Mouse (Mus musculus): ENCODE results near the gene Atg4d. TPM values are rescaled to one million over a fixed set of nuclear protein-coding genes. Genes with fewer than 3 reads are reported as not detected.
A peak's percentile ranks its signal among the peaks of the same experiment; 100 is the strongest.
"Not testable (repeated sequence)": the region's sequence is repeated elsewhere in the genome, so short reads cannot be mapped to it uniquely, and the experiment has no call there.

Atg4d gene
- polyA plus RNA-seq, 1 experiment from 2014 or later, result 52.3 TPM

DNA sequence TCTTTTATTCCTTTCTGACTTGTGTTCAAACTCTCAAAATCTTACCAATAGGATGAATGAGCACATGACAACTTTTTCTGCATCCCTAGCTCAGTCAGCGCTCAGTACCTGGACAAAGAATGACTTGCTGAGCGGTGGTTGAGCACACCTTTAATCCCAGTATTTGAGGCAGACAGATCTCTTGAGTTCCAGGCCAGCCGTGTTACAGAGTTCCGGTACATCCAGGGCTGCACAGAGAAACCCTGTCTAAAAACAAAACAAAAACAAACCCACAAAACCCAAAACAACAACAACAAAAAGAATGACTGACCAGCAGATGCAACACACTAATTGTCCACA, 55.2 kb downstream of the Atg4d start:
- Histone ChIP-seq H3K36me3 (peaks cover 3% of the 10 kb centered on the region; the same call in 1 of the 2 replicates), H3K4me3 (peak overlapping the region; percentile 70), H3K4me1 (peaks cover 21% of the 10 kb centered on the region), H3K27ac (replicated peaks) (0 out of 2 replicates have a peak overlapping the region, but pooled peaks have one; percentile 49), H3K4me2 (replicated peaks) (peak overlapping the region; percentile 81), H3K9ac (replicated peaks) (peak overlapping the region; percentile 73), H3K9me3 (no peaks in the 10 kb centered on the region), H3K27me3 (no peaks in the 10 kb centered on the region)
- 20% methylated on average over 4 of the region's 4 CpGs for WGBS
- ATAC-seq (ENCODE audit: low FRiP score, low read depth), result no peak

DNA sequence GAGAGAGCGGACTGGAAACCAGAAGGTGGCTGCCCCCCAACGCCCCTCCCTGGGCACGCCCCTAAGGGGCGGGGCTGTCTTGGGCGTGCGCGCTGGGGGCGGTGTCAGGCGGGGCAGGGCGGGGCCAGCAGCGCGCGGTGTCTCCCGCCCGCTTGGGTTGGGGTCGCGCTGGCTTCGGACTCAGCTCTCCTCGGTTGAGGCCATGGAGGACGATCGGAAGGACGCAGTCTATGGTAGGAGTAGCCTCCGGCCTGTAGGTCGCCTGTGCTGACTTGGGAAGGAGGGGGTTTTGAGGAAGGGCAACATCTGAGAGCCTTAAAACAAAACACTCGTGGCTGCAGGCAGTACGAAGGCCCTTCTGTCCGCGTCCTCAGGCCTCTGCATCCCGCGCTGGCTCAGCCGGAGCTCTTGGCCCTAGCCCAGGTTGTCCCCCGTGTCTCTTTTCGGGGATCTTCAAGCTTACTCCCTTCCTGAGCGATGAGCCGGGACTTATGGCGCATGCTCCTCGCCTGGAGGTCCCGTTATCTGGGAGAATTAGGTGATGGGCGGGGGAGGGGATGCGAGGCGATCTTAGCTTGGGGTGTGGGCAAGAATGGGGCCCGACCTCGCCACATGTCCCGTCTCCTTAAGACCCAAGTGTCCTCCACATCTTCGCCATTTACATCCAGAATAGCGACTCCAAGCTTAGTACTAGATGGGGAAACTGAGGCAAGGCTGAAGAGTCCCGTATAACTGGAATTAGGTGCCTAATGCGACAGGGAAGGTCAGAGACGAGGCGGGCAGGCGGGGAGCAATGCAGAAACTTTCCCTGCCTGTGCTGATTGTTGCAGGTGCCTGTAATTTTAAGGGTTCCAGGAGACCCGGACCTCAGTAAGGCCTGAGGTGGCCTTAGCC, 55.8 kb downstream of the Atg4d start, which contains the start of gene Slc44a2:
Gene Slc44a2, plus strand, starts transcription at position 80 of the 894 bp plus-strand sequence.
- Histone ChIP-seq H3K27me3 (no peaks in the 10 kb centered on the region), H3K9ac (replicated peaks) (peak within 1 kb of the TSS; percentile 73), H3K4me2 (replicated peaks) (peak within 1 kb of the TSS; percentile 81), H3K27ac (replicated peaks) (peak within 1 kb of the TSS; percentile 49; the same call in 1 of the 2 replicates), H3K36me3 (peaks cover 3% of the 10 kb centered on the region; the same call in 1 of the 2 replicates), H3K4me3 (peak within 1 kb of the TSS; percentile 70), H3K4me1 (peaks cover 21% of the 10 kb centered on the region), H3K9me3 (no peaks in the 10 kb centered on the region)
- WGBS, result 1% methylated on average over 52 of the region's 52 CpGs
- peak; percentile 94 for ATAC-seq (ENCODE audit: low FRiP score, low read depth)

DNA sequence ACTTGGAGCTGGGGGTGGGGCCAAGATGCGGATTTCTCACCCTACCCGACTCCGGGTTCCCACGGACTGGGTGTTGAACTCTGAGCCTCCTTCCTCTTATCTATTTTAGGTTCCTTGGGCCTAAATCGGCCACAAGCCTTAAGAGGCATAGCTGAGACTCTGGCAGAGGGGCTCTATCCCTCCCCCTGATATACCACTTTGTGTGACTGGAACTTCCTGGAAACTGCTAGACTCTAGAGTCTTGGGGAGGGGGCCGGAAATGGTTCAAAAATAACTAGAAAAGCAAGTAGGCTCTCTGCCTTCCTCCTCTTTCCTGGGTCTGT, 56.4 kb downstream of the Atg4d start:
- Histone ChIP-seq H3K9ac (replicated peaks) (peak overlapping the region; percentile 73), H3K4me3 (peak overlapping the region; percentile 70), H3K27me3 (no peaks in the 10 kb centered on the region), H3K36me3 (peaks cover 3% of the 10 kb centered on the region; the same call in 1 of the 2 replicates), H3K4me2 (replicated peaks) (peak overlapping the region; percentile 81), H3K27ac (replicated peaks) (no peak overlapping the region), H3K9me3 (no peaks in the 10 kb centered on the region), H3K4me1 (peaks cover 21% of the 10 kb centered on the region)
- 15% methylated on average over 6 of the region's 6 CpGs for WGBS
- no peak for ATAC-seq (ENCODE audit: low FRiP score, low read depth)

DNA sequence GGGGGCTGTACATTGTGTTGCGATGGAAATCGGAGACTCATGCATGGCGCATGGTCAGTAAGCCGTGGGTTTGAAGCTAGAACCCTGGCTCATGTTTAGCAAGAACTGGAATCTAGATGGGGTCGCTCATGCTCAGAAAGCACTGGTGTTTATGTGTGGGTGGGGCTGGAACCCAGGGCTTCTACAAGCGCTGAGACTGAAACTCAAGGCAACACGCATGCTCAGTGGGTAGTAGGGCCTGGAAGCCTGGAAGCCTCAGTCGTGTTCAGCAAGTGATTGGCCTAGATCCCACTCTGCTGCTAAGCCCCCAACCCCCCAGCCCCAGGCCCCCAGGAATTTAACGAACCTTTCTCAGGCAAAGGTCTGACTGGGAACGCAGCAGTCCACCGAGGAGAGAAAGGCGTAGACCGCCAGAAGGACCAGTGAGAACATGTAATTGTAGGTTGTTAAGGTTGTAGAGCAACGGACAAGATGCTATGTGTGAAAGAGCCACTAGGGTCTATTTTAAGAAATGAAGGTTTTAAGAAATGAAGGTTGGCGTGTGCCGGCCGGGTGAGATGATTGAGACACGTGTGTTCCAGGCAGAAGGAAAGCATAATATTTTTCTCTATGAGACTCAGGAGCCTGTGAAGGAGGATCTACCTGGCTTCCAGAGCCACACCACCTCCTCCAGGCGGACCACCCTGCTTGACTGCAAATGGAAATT, 57.3 kb downstream of the Atg4d start:
- Histone ChIP-seq H3K4me1 (peaks cover 21% of the 10 kb centered on the region), H3K9ac (replicated peaks) (no peak overlapping the region), H3K4me3 (no peak overlapping the region), H3K4me2 (replicated peaks) (peak overlapping the region; percentile 81; the same call in 1 of the 2 replicates), H3K36me3 (peaks cover 3% of the 10 kb centered on the region; the same call in 1 of the 2 replicates), H3K9me3 (no peaks in the 10 kb centered on the region), H3K27ac (replicated peaks) (no peak overlapping the region), H3K27me3 (no peaks in the 10 kb centered on the region)
- 90% methylated on average over 19 of the region's 19 CpGs for WGBS
- no peak for ATAC-seq (ENCODE audit: low FRiP score, low read depth)

DNA sequence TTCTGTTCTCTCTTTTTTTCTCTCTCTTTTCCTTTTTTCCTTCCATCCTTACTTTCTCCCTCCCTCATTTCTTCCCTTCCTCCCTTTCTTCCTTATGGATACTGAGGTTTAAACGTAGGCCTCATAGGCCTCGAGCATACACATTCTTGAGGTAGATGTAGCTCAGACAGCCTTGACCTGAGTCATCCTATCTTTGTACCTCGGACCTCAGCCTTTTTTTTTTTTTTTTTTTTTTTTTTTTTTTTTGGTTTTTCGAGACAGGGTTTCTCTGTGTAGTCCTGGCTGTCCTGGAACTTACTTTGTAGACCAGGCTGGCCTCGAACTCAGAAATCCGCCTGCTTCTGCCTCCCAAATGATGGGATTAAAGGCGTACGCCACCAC, 57.8 kb downstream of the Atg4d start:
- WGBS, result 92% methylated on average over 8 of the region's 8 CpGs
- ATAC-seq (ENCODE audit: low FRiP score, low read depth); H3K9ac ChIP-seq (replicated peaks); H3K9me3 ChIP-seq; H3K4me3 ChIP-seq; H3K27ac ChIP-seq (replicated peaks); H3K27me3 ChIP-seq; H3K36me3 ChIP-seq; H3K4me2 ChIP-seq (replicated peaks): not testable (repeated sequence)
- peaks cover 21% of the 10 kb centered on the region for H3K4me1 ChIP-seq

DNA sequence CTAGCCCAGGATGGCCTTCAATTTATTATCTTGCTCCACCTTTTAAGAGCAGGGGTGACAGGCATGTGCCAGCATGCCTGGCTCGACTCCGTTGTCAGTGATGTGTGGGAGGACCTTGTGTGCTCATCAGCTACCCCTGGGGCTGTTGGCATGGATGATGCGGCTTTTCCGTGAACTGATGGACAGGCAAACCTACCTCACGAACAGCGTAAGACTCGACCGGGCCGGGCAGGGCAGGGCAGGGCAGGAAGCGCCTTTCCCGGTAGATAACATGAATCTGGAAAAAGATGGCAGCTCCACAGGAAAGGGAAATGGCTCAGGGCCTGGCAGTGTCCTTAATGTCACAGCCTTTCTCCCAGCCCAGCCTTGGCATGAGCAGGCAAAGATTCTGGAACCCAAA, 59.2 kb downstream of the Atg4d start:
- ATAC-seq (ENCODE audit: low FRiP score, low read depth), result no peak
- peaks cover 21% of the 10 kb centered on the region for H3K4me1 ChIP-seq
- H3K27ac ChIP-seq (replicated peaks), result no peak overlapping the region
- H3K4me2 ChIP-seq (replicated peaks), result no peak overlapping the region
- H3K36me3 ChIP-seq, result peaks cover 3% of the 10 kb centered on the region; the same call in 1 of the 2 replicates
- WGBS, result 96% methylated on average over 11 of the region's 11 CpGs
- H3K9ac ChIP-seq (replicated peaks), result no peak overlapping the region
- H3K9me3 ChIP-seq, result no peaks in the 10 kb centered on the region
- H3K4me3 ChIP-seq, result no peak overlapping the region
- no peaks in the 10 kb centered on the region for H3K27me3 ChIP-seq

Other genes starting within 250 kb of the Atg4d start
- gene Icam1, start 249.3 kb upstream of the Atg4d start, polyA plus RNA-seq (2016; fragmentation: Nextera tagmentation; extraction: Ambion mirVana), result 3.5 and 5.0 TPM in 2 replicates
- 1.1 and 1.3 TPM in 2 replicates for gene Icam4, start 235.9 kb upstream of the Atg4d start, polyA plus RNA-seq (2016; fragmentation: Nextera tagmentation; extraction: Ambion mirVana)
- gene Icam5, start 233.2 kb upstream of the Atg4d start, polyA plus RNA-seq (2016; fragmentation: Nextera tagmentation; extraction: Ambion mirVana), result 0.08 TPM in 1 of 2 replicates, not detected in the other
- 0.98 and 3.1 TPM in 2 replicates for gene Zglp1, start 198.2 kb upstream of the Atg4d start, polyA plus RNA-seq (2016; fragmentation: Nextera tagmentation; extraction: Ambion mirVana)
- gene Gm49373, start 192.2 kb upstream of the Atg4d start, polyA plus RNA-seq (2016; fragmentation: Nextera tagmentation; extraction: Ambion mirVana), result 0.89 and 1.6 TPM in 2 replicates
- 38.0 and 40.7 TPM in 2 replicates for gene Fdx1l, start 191.7 kb upstream of the Atg4d start, polyA plus RNA-seq (2016; fragmentation: Nextera tagmentation; extraction: Ambion mirVana)
- 2.3 and 2.9 TPM in 2 replicates for gene Gm38431, start 173.3 kb upstream of the Atg4d start, polyA plus RNA-seq (2016; fragmentation: Nextera tagmentation; extraction: Ambion mirVana)
- gene Raver1, start 173.3 kb upstream of the Atg4d start, polyA plus RNA-seq (2016; fragmentation: Nextera tagmentation; extraction: Ambion mirVana), result 66.7 and 69.8 TPM in 2 replicates
- 12.8 and 14.1 TPM in 2 replicates for gene Tyk2, start 134.1 kb upstream of the Atg4d start, polyA plus RNA-seq (2016; fragmentation: Nextera tagmentation; extraction: Ambion mirVana)
- gene Cdc37, start 115.3 kb upstream of the Atg4d start, polyA plus RNA-seq (2016; fragmentation: Nextera tagmentation; extraction: Ambion mirVana), result 278 and 283 TPM in 2 replicates
- 11.3 and 11.5 TPM in 2 replicates for gene Pde4a, start 99.6 kb upstream of the Atg4d start, polyA plus RNA-seq (2016; fragmentation: Nextera tagmentation; extraction: Ambion mirVana)
- 52.3 and 52.6 TPM in 2 replicates for gene Keap1, start 25.9 kb upstream of the Atg4d start, polyA plus RNA-seq (2016; fragmentation: Nextera tagmentation; extraction: Ambion mirVana)
- gene S1pr5, start 16.9 kb upstream of the Atg4d start, polyA plus RNA-seq (2016; fragmentation: Nextera tagmentation; extraction: Ambion mirVana), result 0.38 and 0.50 TPM in 2 replicates
- gene Kri1, start 22.7 kb downstream of the Atg4d start, polyA plus RNA-seq (2016; fragmentation: Nextera tagmentation; extraction: Ambion mirVana), result 18.4 and 21.1 TPM in 2 replicates
- gene Cdkn2d, start 26.1 kb downstream of the Atg4d start, polyA plus RNA-seq (2016; fragmentation: Nextera tagmentation; extraction: Ambion mirVana), result 63.6 and 72.1 TPM in 2 replicates
- 0.39 and 0.78 TPM in 2 replicates for gene Ap1m2, start 47.0 kb downstream of the Atg4d start, polyA plus RNA-seq (2016; fragmentation: Nextera tagmentation; extraction: Ambion mirVana)
- gene Slc44a2, start 55.4 kb downstream of the Atg4d start, polyA plus RNA-seq (2016; fragmentation: Nextera tagmentation; extraction: Ambion mirVana), result 71.3 and 74.1 TPM in 2 replicates
- 314 and 322 TPM in 2 replicates for gene Ilf3, start 102.6 kb downstream of the Atg4d start, polyA plus RNA-seq (2016; fragmentation: Nextera tagmentation; extraction: Ambion mirVana)
- gene Qtrt1, start 146.5 kb downstream of the Atg4d start, polyA plus RNA-seq (2016; fragmentation: Nextera tagmentation; extraction: Ambion mirVana), result 45.3 and 50.7 TPM in 2 replicates
- gene Dnm2, start 159.6 kb downstream of the Atg4d start, polyA plus RNA-seq (2016; fragmentation: Nextera tagmentation; extraction: Ambion mirVana), result 76.6 and 76.7 TPM in 2 replicates
- 67.6 and 76.5 TPM in 2 replicates for gene Tmed1, start 245.0 kb downstream of the Atg4d start, polyA plus RNA-seq (2016; fragmentation: Nextera tagmentation; extraction: Ambion mirVana)